Mouse (Mus musculus): ENCODE measurements around the gene Rab11fip3. TPM values are rescaled to one million over a fixed set of nuclear protein-coding genes. Genes with fewer than 3 reads are reported as not detected.
"Not testable (repeated sequence)": the region's sequence is repeated elsewhere in the genome, so short reads cannot be mapped to it uniquely, and the experiment has no call there.

Gene Rab11fip3
- polyA plus RNA-seq, 1 experiment = 15.2 TPM

DNA sequence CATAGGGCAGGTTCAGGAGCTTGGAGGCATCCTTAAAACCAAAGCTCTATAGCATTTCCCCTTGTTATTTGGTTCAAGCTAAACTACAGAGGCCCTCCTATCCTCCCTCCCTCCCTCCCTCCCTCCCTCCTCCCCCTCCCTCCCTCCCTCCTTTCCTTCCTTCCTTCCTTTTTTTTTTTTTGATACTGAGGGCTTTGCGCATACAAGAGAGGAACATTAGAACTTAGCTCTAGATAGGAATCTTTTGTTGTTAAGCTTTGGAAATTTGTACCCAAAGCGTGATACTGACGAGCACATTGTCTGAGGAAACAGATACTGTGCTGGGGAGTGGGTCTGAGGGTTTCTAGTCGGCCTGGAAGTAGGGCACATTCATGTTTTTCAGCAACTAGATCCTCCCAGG, 36.3 kb upstream of the Rab11fip3 start:
- Histone ChIP-seq H3K27me3 (ENCODE audit: control insufficient read depth, insufficient read depth, insufficient read length) (no peaks in the 10 kb centered on the region), H3K36me3 (ENCODE audit: control insufficient read depth, insufficient read depth) (no peaks in the 10 kb centered on the region), H3K79me2 (ENCODE audit: control insufficient read depth, insufficient read depth) (no peaks in the 10 kb centered on the region), H3K79me3 (ENCODE audit: low read depth) (no peaks in the 10 kb centered on the region), H3ac (ENCODE audit: control insufficient read depth, insufficient read length, low read depth) (no peak overlapping the region), H3K4me3 (ENCODE audit: insufficient read depth, poor library complexity, severe bottlenecking) (no peak overlapping the region)
- no peak for TF ChIP-seq CTCF (IDR thresholded peaks at IDR 0.05; ENCODE audit: control insufficient read depth, insufficient read depth, insufficient read length)
- TF ChIP-seq CEBPB (IDR thresholded peaks at IDR 0.05; ENCODE audit: low read depth) = no peak
- TF ChIP-seq MYOD1 (IDR thresholded peaks at IDR 0.05; ENCODE audit: control insufficient read depth, insufficient read length, low read depth) = no peak
- no peak for TF ChIP-seq USF1 (IDR thresholded peaks at IDR 0.05; ENCODE audit: low read depth)
- no peak for TF ChIP-seq MAX (IDR thresholded peaks at IDR 0.05)
- no peak for TF ChIP-seq MYOG (IDR thresholded peaks at IDR 0.05; ENCODE audit: control insufficient read depth, extremely low read depth, insufficient read length)
- no peak for TF ChIP-seq FOSL1 (IDR thresholded peaks at IDR 0.05; ENCODE audit: insufficient read depth, low read length, poor library complexity, severe bottlenecking)

DNA sequence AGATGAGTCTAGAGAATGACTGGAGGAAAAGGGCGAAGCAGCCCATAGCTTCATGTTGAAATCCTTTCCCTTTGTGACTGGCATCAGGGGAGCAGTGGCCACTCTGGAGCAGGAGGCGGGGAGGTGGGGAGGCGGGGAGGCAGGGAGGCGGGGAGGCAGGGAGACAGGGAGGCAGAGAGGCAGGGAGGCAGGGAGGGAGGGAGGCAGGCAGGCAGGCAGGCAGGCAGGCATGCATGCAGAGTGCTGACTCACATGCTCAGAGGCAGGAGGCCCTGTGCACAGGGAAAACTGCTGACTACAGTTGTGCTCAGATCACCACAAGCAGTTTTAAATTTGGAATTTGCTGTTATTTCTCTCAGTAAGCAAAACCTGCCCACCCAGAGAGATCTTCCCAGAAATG, 32.1 kb upstream of the Rab11fip3 start:
- TF ChIP-seq MYOG (IDR thresholded peaks at IDR 0.05; ENCODE audit: control insufficient read depth, extremely low read depth, insufficient read length) (no peak), CEBPB (IDR thresholded peaks at IDR 0.05; ENCODE audit: low read depth) (no peak)
- Histone ChIP-seq H3K4me3 (ENCODE audit: insufficient read depth, poor library complexity, severe bottlenecking) (no peak overlapping the region), H3K27me3 (ENCODE audit: control insufficient read depth, insufficient read depth, insufficient read length) (no peaks in the 10 kb centered on the region)

DNA sequence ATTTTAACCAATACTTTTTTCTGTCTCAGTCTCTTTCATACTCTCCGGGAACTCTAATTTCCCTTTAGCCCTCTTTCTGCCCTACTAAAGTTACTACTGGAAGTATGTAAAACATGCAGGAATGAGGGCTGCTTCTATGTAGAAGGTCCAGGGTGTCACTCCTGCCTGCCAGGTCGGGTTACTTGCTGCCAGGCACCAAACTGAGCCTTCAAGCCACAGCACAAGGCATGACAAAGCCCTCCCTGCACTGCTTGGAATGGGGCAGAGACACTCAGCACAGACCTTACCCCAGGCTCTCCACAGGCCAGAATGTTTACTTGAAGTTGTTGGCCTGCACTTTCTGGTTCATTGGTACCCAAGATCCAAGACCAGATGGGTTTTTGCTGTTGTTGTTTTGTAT, 30.8 kb upstream of the Rab11fip3 start:
- H3K79me3 ChIP-seq (ENCODE audit: low read depth) = no peaks in the 10 kb centered on the region
- no peaks in the 10 kb centered on the region for H3K36me3 ChIP-seq (ENCODE audit: control insufficient read depth, insufficient read depth)
- H3ac ChIP-seq (ENCODE audit: control insufficient read depth, insufficient read length, low read depth) = no peak overlapping the region
- TF ChIP-seq USF1 (IDR thresholded peaks at IDR 0.05; ENCODE audit: low read depth) (no peak), CEBPB (IDR thresholded peaks at IDR 0.05; ENCODE audit: low read depth) (no peak), MYOD1 (IDR thresholded peaks at IDR 0.05; ENCODE audit: control insufficient read depth, insufficient read length, low read depth) (no peak), MYOG (IDR thresholded peaks at IDR 0.05; ENCODE audit: control insufficient read depth, extremely low read depth, insufficient read length) (no peak), FOSL1 (IDR thresholded peaks at IDR 0.05; ENCODE audit: insufficient read depth, low read length, poor library complexity, severe bottlenecking) (no peak), MAX (IDR thresholded peaks at IDR 0.05) (no peak), CTCF (IDR thresholded peaks at IDR 0.05; ENCODE audit: control insufficient read depth, insufficient read depth, insufficient read length) (no peak)
- H3K4me3 ChIP-seq (ENCODE audit: insufficient read depth, poor library complexity, severe bottlenecking) = no peak overlapping the region
- H3K27me3 ChIP-seq (ENCODE audit: control insufficient read depth, insufficient read depth, insufficient read length) = no peaks in the 10 kb centered on the region
- H3K79me2 ChIP-seq (ENCODE audit: control insufficient read depth, insufficient read depth) = no peaks in the 10 kb centered on the region

More for the DNA sequence above, 32.1 kb upstream of the Rab11fip3 start:
- Histone ChIP-seq H3ac (ENCODE audit: control insufficient read depth, insufficient read length, low read depth) (no peak overlapping the region), H3K79me2 (ENCODE audit: control insufficient read depth, insufficient read depth) (no peaks in the 10 kb centered on the region), H3K36me3 (ENCODE audit: control insufficient read depth, insufficient read depth) (no peaks in the 10 kb centered on the region), H3K79me3 (ENCODE audit: low read depth) (no peaks in the 10 kb centered on the region)

DNA sequence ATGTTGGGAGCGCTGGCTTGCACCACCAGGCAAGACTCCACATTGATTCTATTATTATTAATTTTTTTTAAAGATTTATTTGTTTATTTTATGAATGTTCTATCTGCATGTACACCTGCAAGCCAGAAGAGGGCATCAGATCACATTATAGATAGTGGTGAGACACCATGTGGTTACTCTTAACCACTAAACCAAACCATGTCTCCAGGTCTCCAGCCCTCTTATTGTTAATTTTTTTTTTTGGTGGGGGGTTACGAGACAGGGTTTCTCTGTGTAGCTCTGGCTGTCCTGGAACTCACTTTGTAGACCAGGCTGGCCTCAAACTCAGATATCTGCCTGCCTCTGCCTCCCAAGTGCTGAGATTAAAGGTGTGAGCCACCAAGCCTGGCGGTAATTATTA, 30.0 kb upstream of the Rab11fip3 start:
- H3K36me3 ChIP-seq (ENCODE audit: control insufficient read depth, insufficient read depth); H3K79me3 ChIP-seq (ENCODE audit: low read depth); H3ac ChIP-seq (ENCODE audit: control insufficient read depth, insufficient read length, low read depth); H3K79me2 ChIP-seq (ENCODE audit: control insufficient read depth, insufficient read depth); H3K27me3 ChIP-seq (ENCODE audit: control insufficient read depth, insufficient read depth, insufficient read length); H3K4me3 ChIP-seq (ENCODE audit: insufficient read depth, poor library complexity, severe bottlenecking): not testable (repeated sequence)

DNA sequence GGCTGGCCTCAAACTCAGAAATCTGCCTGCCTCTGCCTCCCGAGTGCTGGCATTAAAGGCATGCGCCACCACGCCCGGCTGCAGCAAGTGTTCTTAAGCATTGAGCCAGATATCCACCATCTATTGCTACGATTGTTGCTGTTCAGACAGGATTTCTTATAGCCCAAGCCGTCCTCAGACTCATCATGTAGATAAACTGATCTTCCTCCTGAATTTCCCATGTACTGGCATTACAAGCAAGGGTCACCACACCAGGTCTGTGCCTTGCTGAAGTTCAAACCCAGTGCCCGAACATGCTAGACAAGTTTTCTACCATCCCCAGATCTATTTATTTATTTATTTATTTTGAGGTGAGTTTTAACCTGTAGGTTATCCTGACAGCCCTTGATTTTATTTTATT, 29.1 kb upstream of the Rab11fip3 start:
- Histone ChIP-seq H3K4me3 (ENCODE audit: insufficient read depth, poor library complexity, severe bottlenecking) (no peak overlapping the region), H3K36me3 (ENCODE audit: control insufficient read depth, insufficient read depth) (no peaks in the 10 kb centered on the region), H3ac (ENCODE audit: control insufficient read depth, insufficient read length, low read depth) (no peak overlapping the region), H3K27me3 (ENCODE audit: control insufficient read depth, insufficient read depth, insufficient read length) (no peaks in the 10 kb centered on the region), H3K79me3 (ENCODE audit: low read depth) (no peaks in the 10 kb centered on the region), H3K79me2 (ENCODE audit: control insufficient read depth, insufficient read depth) (no peaks in the 10 kb centered on the region)
- TF ChIP-seq MAX (IDR thresholded peaks at IDR 0.05) = no peak

GRCm38 (mm10) chr17:26095121-26095740, 25.9 kb upstream of the Rab11fip3 start, which contains the start of gene Nme4:
TSS of gene Nme4 (minus strand) at chr17:26095602.
- no peaks in the 10 kb centered on the region for H3K27me3 ChIP-seq (ENCODE audit: control insufficient read depth, insufficient read depth, insufficient read length)
- no peaks in the 10 kb centered on the region for H3K79me3 ChIP-seq (ENCODE audit: low read depth)
- H3ac ChIP-seq (ENCODE audit: control insufficient read depth, insufficient read length, low read depth) = peak within 1 kb of the TSS; percentile 74
- H3K79me2 ChIP-seq (ENCODE audit: control insufficient read depth, insufficient read depth) = no peaks in the 10 kb centered on the region
- TF ChIP-seq CEBPB (IDR thresholded peaks at IDR 0.05; ENCODE audit: low read depth) (no peak), MYOG (IDR thresholded peaks at IDR 0.05; ENCODE audit: control insufficient read depth, extremely low read depth, insufficient read length) (no peak), FOSL1 (IDR thresholded peaks at IDR 0.05; ENCODE audit: insufficient read depth, low read length, poor library complexity, severe bottlenecking) (no peak), CTCF (IDR thresholded peaks at IDR 0.05; ENCODE audit: control insufficient read depth, insufficient read depth, insufficient read length) (no peak), USF1 (IDR thresholded peaks at IDR 0.05; ENCODE audit: low read depth) (peak; percentile 3), MYOD1 (IDR thresholded peaks at IDR 0.05; ENCODE audit: control insufficient read depth, insufficient read length, low read depth) (no peak), MAX (IDR thresholded peaks at IDR 0.05) (peak; percentile 44)
- H3K36me3 ChIP-seq (ENCODE audit: control insufficient read depth, insufficient read depth) = no peaks in the 10 kb centered on the region
- H3K4me3 ChIP-seq (ENCODE audit: insufficient read depth, poor library complexity, severe bottlenecking) = peak within 1 kb of the TSS; percentile 37
